Mouse (Mus musculus): ENCODE data around the gene Hsd11b2. TPM values are rescaled to one million over a fixed set of nuclear protein-coding genes. Genes with fewer than 3 reads are reported as not detected.

The Hsd11b2 gene
- polyA plus RNA-seq, 1 experiment from 2014 or later, result 0.94 TPM

GRCm38 (mm10) chr8:105517346-105517745 lies 1.2 kb upstream of the Hsd11b2 start:
- WGBS, result 44% methylated on average over 8 of the region's 8 CpGs
- H3K9me3 ChIP-seq (ENCODE audit: control insufficient read depth, low read length), result no peaks in the 10 kb centered on the region
- no peak overlapping the region for H3K4me3 ChIP-seq (ENCODE audit: low read depth, low read length)
- 0 out of 2 replicates have a peak, but pooled peaks cover 1% of the 10 kb centered on the region for H3K36me3 ChIP-seq (ENCODE audit: control insufficient read depth, insufficient read depth, low read length)
- H3K9ac ChIP-seq (replicated peaks; ENCODE audit: low read depth, low read length), result no peak overlapping the region
- no peak for ATAC-seq (ENCODE audit: low read depth)
- H3K27me3 ChIP-seq (ENCODE audit: control insufficient read depth, insufficient read depth, low read length), result no peaks in the 10 kb centered on the region; the same call in 1 of the 2 replicates
- H3K27ac ChIP-seq (ENCODE audit: low read depth, low read length), result no peak overlapping the region
- H3K4me1 ChIP-seq (ENCODE audit: control insufficient read depth, insufficient read depth, low read length), result peaks cover 18% of the 10 kb centered on the region
- H3K4me2 ChIP-seq (ENCODE audit: low read depth, low read length), result no peak overlapping the region

DNA sequence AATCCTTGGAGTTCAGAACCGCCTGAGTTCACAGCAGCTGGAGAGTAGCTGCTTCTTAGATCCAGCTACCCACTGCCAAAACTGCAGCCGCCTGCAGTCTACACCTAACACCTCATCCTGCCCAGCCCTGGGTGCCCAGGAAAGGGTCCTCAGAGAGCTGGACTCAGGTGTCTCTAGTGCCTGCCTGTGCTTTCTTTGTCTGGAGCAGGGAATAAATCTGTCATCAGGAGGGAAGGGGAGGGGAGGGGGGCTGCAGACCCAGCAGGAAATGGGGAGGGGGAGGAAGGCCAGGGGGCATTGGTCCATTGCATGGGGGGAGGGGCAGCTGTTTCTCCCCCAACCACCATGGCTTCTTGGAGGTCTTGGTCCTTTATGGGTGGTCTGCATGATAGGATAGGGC lies 1.0 kb downstream of the Hsd11b2 start:
- no peaks in the 10 kb centered on the region for H3K9me3 ChIP-seq (ENCODE audit: control insufficient read depth, low read length)
- H3K27ac ChIP-seq (ENCODE audit: low read depth, low read length), result no peak overlapping the region
- H3K4me3 ChIP-seq (ENCODE audit: low read depth, low read length), result no peak overlapping the region
- no peak overlapping the region for H3K9ac ChIP-seq (replicated peaks; ENCODE audit: low read depth, low read length)
- 0% methylated on average over 2 of the region's 2 CpGs for whole genome bisulfite sequencing
- peaks cover 9% of the 10 kb centered on the region for H3K36me3 ChIP-seq (ENCODE audit: control insufficient read depth, insufficient read depth, low read length)
- H3K27me3 ChIP-seq (ENCODE audit: control insufficient read depth, insufficient read depth, low read length), result no peaks in the 10 kb centered on the region; the same call in 1 of the 2 replicates
- no peak for ATAC-seq (ENCODE audit: low read depth)
- H3K4me1 ChIP-seq (ENCODE audit: control insufficient read depth, insufficient read depth, low read length), result peaks cover 18% of the 10 kb centered on the region
- peak overlapping the region; percentile 94 for H3K4me2 ChIP-seq (ENCODE audit: low read depth, low read length)

GRCm38 (mm10) chr8:105520521-105520920 lies 2.0 kb downstream of the Hsd11b2 start:
- no peak for ATAC-seq (ENCODE audit: low read depth)
- Histone ChIP-seq H3K9me3 (ENCODE audit: control insufficient read depth, low read length) (no peaks in the 10 kb centered on the region), H3K4me2 (ENCODE audit: low read depth, low read length) (no peak overlapping the region), H3K9ac (replicated peaks; ENCODE audit: low read depth, low read length) (no peak overlapping the region), H3K4me3 (ENCODE audit: low read depth, low read length) (no peak overlapping the region), H3K27me3 (ENCODE audit: control insufficient read depth, insufficient read depth, low read length) (no peaks in the 10 kb centered on the region; the same call in 1 of the 2 replicates), H3K27ac (ENCODE audit: low read depth, low read length) (no peak overlapping the region), H3K36me3 (ENCODE audit: control insufficient read depth, insufficient read depth, low read length) (peaks cover 17% of the 10 kb centered on the region), H3K4me1 (ENCODE audit: control insufficient read depth, insufficient read depth, low read length) (peaks cover 18% of the 10 kb centered on the region)
- WGBS, result 28% methylated on average over 5 of the region's 5 CpGs

- Histone ChIP-seq H3K9me3 (ENCODE audit: control insufficient read depth, low read length) (no peaks in the 10 kb centered on the region), H3K4me1 (ENCODE audit: control insufficient read depth, insufficient read depth, low read length) (peaks cover 17% of the 10 kb centered on the region), H3K27me3 (ENCODE audit: control insufficient read depth, insufficient read depth, low read length) (no peaks in the 10 kb centered on the region; the same call in 1 of the 2 replicates), H3K27ac (ENCODE audit: low read depth, low read length) (0 out of 2 replicates have a peak overlapping the region, but pooled peaks have one; percentile 10), H3K4me3 (ENCODE audit: low read depth, low read length) (no peak overlapping the region), H3K36me3 (ENCODE audit: control insufficient read depth, insufficient read depth, low read length) (peaks cover 17% of the 10 kb centered on the region), H3K9ac (replicated peaks; ENCODE audit: low read depth, low read length) (no peak overlapping the region), H3K4me2 (ENCODE audit: low read depth, low read length) (no peak overlapping the region)
- WGBS, result 0% methylated on average over 3 of the region's 3 CpGs
- no peak for ATAC-seq (ENCODE audit: low read depth)
Measured at GRCm38 (mm10) chr8:105521061-105521460, 2.5 kb downstream of the Hsd11b2 start.

DNA sequence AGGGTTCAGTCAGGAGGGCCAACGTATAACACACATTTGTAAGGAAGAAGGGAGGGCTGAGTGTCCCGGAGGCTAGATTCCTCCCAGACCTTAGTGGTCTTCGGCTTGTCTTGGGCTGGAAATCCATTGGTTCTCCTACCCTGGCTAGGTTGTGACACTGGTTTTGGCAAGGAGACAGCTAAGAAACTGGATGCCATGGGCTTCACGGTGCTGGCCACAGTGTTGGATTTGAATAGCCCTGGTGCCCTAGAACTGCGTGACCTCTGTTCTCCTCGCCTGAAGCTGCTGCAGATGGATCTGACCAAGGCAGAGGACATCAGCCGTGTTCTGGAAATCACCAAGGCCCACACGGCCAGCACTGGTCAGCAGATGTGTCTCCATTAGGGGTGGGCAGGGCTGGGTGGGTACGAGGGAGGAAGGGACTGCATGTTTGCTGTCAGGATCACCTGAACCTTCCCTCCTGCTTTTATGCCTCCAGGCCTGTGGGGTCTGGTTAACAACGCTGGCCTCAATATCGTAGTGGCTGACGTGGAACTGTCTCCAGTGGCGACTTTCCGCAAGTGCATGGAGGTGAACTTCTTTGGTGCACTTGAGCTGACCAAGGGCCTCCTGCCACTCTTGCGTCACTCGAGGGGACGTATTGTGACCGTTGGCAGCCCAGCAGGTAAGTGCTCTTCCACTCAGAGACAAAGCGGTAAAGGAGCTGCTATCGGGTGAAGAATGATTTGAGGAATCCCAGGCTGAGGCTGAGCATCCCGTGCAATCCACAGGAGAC lies 3.6 kb downstream of the Hsd11b2 start:
- Histone ChIP-seq H3K4me1 (ENCODE audit: control insufficient read depth, insufficient read depth, low read length) (peaks cover 14% of the 10 kb centered on the region), H3K27me3 (ENCODE audit: control insufficient read depth, insufficient read depth, low read length) (no peaks in the 10 kb centered on the region; the same call in 1 of the 2 replicates), H3K4me2 (ENCODE audit: low read depth, low read length) (no peak overlapping the region), H3K9ac (replicated peaks; ENCODE audit: low read depth, low read length) (no peak overlapping the region), H3K27ac (ENCODE audit: low read depth, low read length) (no peak overlapping the region), H3K4me3 (ENCODE audit: low read depth, low read length) (no peak overlapping the region), H3K36me3 (ENCODE audit: control insufficient read depth, insufficient read depth, low read length) (peaks cover 17% of the 10 kb centered on the region), H3K9me3 (ENCODE audit: control insufficient read depth, low read length) (no peaks in the 10 kb centered on the region)
- WGBS, result 86% methylated on average over 21 of the region's 21 CpGs
- no peak for ATAC-seq (ENCODE audit: low read depth)

- Histone ChIP-seq H3K9ac (replicated peaks; ENCODE audit: low read depth, low read length) (no peak overlapping the region), H3K27ac (ENCODE audit: low read depth, low read length) (no peak overlapping the region), H3K36me3 (ENCODE audit: control insufficient read depth, insufficient read depth, low read length) (peaks cover 19% of the 10 kb centered on the region), H3K27me3 (ENCODE audit: control insufficient read depth, insufficient read depth, low read length) (no peaks in the 10 kb centered on the region), H3K4me1 (ENCODE audit: control insufficient read depth, insufficient read depth, low read length) (peaks cover 14% of the 10 kb centered on the region), H3K4me2 (ENCODE audit: low read depth, low read length) (no peak overlapping the region), H3K4me3 (ENCODE audit: low read depth, low read length) (no peak overlapping the region), H3K9me3 (ENCODE audit: control insufficient read depth, low read length) (no peaks in the 10 kb centered on the region)
- ATAC-seq (ENCODE audit: low read depth), result no peak
- WGBS, result 72% methylated on average over 9 of the region's 9 CpGs
Measured at GRCm38 (mm10) chr8:105522890-105523289, 4.3 kb downstream of the Hsd11b2 start.

- H3K4me3 ChIP-seq (ENCODE audit: low read depth, low read length), result no peak overlapping the region
- no peak overlapping the region for H3K27ac ChIP-seq (ENCODE audit: low read depth, low read length)
- no peaks in the 10 kb centered on the region for H3K9me3 ChIP-seq (ENCODE audit: control insufficient read depth, low read length)
- WGBS, result 80% methylated on average over 2 of the region's 2 CpGs
- H3K27me3 ChIP-seq (ENCODE audit: control insufficient read depth, insufficient read depth, low read length), result no peaks in the 10 kb centered on the region
- no peaks in the 10 kb centered on the region for H3K4me1 ChIP-seq (ENCODE audit: control insufficient read depth, insufficient read depth, low read length)
- ATAC-seq (ENCODE audit: low read depth), result 0 out of 2 replicates have a peak, but pooled peaks have one; percentile 23
- H3K9ac ChIP-seq (replicated peaks; ENCODE audit: low read depth, low read length), result no peak overlapping the region
- peaks cover 24% of the 10 kb centered on the region for H3K36me3 ChIP-seq (ENCODE audit: control insufficient read depth, insufficient read depth, low read length)
- no peak overlapping the region for H3K4me2 ChIP-seq (ENCODE audit: low read depth, low read length)
Measured at GRCm38 (mm10) chr8:105527110-105527509, 8.6 kb downstream of the Hsd11b2 start.

GRCm38 (mm10) chr8:105528206-105528605 lies 9.7 kb downstream of the Hsd11b2 start:
- H3K9ac ChIP-seq (replicated peaks; ENCODE audit: low read depth, low read length), result no peak overlapping the region
- H3K4me2 ChIP-seq (ENCODE audit: low read depth, low read length), result no peak overlapping the region
- ATAC-seq (ENCODE audit: low read depth), result no peak
- whole genome bisulfite sequencing, result 95% methylated on average over 1 of the region's 1 CpGs
- H3K4me3 ChIP-seq (ENCODE audit: low read depth, low read length), result no peak overlapping the region
- H3K9me3 ChIP-seq (ENCODE audit: control insufficient read depth, low read length), result no peaks in the 10 kb centered on the region
- H3K27ac ChIP-seq (ENCODE audit: low read depth, low read length), result no peak overlapping the region
- H3K4me1 ChIP-seq (ENCODE audit: control insufficient read depth, insufficient read depth, low read length), result no peaks in the 10 kb centered on the region
- H3K27me3 ChIP-seq (ENCODE audit: control insufficient read depth, insufficient read depth, low read length), result no peaks in the 10 kb centered on the region
- peaks cover 18% of the 10 kb centered on the region for H3K36me3 ChIP-seq (ENCODE audit: control insufficient read depth, insufficient read depth, low read length)

DNA sequence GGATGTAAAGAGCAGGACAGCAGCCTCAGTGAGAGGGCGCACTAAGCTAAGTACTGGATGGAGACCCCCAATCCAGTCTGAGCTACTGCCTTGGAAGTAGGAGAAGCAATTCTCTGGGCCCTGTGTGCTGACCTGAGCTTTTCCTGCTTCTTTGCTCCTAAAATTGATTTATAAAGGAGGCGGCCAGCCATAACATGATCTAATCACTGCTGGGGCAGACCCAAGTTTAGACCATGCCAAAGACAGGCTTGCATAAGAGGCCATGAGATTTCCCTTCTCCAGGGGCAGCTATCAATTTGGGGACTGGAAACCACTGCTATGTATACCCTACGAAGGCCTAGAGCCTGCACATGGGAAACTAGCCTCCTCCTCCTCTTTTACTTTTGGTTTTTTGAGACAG lies 10.7 kb downstream of the Hsd11b2 start:
- H3K9ac ChIP-seq (replicated peaks; ENCODE audit: low read depth, low read length), result no peak overlapping the region
- H3K4me1 ChIP-seq (ENCODE audit: control insufficient read depth, insufficient read depth, low read length), result no peaks in the 10 kb centered on the region
- H3K4me2 ChIP-seq (ENCODE audit: low read depth, low read length), result no peak overlapping the region
- H3K36me3 ChIP-seq (ENCODE audit: control insufficient read depth, insufficient read depth, low read length), result peaks cover 20% of the 10 kb centered on the region
- no peaks in the 10 kb centered on the region for H3K27me3 ChIP-seq (ENCODE audit: control insufficient read depth, insufficient read depth, low read length)
- no peak overlapping the region for H3K4me3 ChIP-seq (ENCODE audit: low read depth, low read length)
- H3K9me3 ChIP-seq (ENCODE audit: control insufficient read depth, low read length), result no peaks in the 10 kb centered on the region
- WGBS, result 90% methylated on average over 3 of the region's 3 CpGs
- ATAC-seq (ENCODE audit: low read depth), result no peak
- H3K27ac ChIP-seq (ENCODE audit: low read depth, low read length), result no peak overlapping the region

All from neural tube, embryonic 14.5 days (tissue).